Mouse (Mus musculus): ENCODE measurements at regions not wholly inside any gene's neighbourhood (a gene's known extent, or its start where the extent isn't known, plus 50 kb on each side); places are given as distances from the start of the nearest gene placed in this dataset.
A peak's percentile ranks its signal among the peaks of the same experiment; 100 is the strongest.

DNA sequence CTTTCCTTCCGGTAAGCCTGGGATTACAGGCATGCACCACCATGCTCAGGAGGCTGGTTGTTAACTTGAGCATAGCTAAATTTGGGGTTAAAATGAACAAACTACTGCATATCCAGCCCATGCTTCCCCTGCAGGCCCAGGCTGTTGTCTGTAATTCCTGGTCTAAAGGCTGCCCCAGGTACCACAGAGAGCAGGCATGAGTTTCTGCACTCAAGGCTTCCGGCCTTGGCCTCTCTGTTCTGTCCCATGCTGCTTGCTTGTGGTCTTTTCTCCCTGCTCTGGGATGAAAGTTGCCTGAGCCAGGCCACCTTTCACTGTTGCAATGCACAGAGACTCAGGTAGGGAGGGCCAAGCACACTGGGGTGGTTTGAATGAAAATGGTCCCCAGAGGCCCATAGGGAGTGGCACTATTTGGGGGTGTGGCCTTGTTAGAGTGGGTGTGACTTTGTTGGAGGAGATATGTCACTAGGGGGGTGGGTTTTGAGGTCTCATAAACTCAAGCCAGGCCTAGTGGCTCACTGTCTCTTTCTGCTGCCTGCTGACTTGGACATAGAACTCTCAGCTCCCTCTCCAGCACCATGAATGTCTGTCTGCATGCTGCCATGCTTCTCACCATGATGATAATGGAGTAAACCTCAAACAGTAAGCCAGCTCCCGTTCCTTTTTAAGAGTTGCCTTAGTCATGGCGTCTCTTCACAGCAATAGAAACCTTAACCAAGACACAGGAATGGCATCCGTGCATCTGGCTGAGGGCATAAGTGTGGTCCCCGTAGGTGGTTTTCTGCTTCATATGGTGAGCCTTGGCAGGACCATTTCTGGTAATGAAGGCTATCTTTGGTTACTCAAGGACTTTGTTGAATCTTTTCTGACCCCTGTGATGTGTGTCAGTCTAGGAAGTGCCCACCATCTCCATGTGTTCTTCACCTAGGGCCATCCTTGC lies 86.7 kb upstream of the Zfp366 start:
- no peak for DNase-seq (ENCODE audit: low spot score in 2 of 2)

DNA sequence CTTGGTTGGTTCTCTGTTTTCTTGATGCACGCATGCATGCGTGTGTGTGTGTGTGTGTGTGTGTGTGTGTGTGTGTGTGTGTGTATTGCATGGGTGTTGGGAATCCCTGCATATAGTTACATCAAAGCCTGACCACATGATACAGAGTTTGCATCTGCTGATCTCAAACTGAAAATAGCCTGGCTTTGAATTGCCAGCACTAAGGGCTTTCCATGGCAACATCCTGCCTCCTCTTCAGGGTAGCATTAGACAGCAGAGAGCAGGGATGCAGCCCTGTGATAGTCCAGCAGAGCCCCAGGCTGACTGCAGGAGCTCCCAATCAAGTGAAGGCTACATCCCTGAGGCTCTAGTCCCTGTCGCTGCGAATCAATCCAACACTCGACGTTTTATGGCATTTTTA lies 87.8 kb upstream of the Zfp366 start:
- no peak for DNase-seq (ENCODE audit: low spot score in 2 of 2)

DNA sequence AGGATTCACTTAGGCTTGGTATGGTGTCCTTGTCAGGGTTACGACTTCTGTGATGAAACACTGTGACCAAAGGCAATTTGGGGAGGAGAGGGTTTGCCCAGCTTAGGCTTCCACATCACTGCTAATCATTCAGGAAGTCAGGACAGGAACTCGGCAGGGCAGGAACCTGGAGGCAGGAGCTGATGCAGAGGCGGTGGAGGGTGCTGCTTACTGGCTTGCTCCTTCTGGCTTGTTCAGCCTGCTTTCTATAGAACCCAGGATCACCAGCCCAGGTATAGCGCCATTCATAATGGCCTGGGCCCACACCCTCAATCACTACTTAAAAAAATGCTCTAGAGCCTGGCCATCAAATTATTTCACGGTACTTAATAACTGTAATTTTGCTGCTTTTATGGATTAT lies 89.6 kb upstream of the Zfp366 start:
- DNase-seq (ENCODE audit: low spot score in 2 of 2): no peak

DNA sequence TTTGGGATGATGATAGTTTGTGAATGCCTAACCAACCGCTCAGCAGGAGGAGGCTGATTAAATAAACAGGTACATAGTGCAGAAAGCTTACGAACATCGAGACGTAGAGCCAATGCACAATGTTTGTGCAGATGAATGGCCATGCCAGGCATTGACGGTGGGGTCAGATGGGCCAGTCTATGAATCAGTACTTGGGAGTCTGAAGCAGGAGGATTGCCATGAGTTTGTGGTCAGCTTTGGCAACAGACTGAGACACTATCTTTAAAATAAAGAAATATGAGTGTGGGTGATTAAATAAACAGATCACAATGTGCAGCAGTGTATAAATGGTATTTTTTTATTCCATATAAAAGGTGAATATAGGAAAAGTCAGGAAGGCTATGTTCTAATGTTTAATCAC lies 90.4 kb upstream of the Zfp366 start:
- no peak for DNase-seq (ENCODE audit: low spot score in 2 of 2)

DNA sequence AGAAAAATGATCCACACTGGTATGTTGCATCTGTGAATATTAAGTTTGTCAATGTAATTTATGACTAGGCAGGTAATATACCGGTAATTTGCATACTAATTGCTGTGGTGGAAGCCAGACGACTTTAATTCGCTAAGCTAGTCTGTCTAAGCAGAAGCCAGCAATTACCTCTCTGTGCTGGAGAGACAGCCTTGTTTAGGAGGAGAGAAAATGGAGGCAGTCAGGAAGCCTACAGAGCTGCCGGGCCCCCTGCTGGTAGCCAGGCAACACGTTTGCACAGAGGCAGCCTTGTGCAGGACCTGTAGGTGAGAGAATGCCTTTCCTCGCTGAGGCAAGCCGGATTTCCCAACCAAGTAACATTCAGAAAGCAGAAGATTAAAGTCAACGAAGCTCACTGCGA lies 91.4 kb upstream of the Zfp366 start:
- peak; percentile 24 to 63 for DNase-seq (ENCODE audit: low spot score in 2 of 2)

DNA sequence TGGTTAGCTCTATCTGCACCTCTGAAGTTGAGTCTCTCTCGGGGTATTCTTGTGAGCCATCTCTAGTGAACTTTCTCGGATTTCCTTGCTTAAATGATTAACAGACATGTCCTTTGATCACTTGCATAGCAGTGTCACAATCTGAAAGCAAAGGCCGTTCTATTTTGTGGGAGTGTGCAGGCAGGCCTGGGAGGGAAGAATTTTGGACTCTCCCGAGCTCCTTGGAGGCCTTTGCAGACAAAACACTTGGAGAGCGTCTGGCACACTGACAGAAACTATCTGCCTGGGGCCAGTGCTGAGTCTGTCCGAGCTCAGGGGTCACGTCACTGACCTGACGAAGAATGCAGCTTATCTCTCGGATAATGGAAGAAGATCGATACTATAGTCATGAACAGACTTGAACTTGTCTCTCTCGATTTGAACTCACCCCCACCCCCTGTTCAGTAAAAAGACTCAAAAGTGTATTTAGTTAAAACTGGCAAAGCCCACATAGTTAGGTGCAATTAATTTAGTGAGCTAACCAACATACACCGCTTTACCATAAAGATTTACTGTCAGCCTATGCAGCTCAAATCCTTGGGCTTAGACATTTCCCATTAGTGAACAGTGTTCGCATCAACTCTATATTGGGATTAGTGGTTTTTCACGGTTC lies 92.2 kb upstream of the Zfp366 start:
- no peak for DNase-seq (ENCODE audit: low spot score in 2 of 2)

DNA sequence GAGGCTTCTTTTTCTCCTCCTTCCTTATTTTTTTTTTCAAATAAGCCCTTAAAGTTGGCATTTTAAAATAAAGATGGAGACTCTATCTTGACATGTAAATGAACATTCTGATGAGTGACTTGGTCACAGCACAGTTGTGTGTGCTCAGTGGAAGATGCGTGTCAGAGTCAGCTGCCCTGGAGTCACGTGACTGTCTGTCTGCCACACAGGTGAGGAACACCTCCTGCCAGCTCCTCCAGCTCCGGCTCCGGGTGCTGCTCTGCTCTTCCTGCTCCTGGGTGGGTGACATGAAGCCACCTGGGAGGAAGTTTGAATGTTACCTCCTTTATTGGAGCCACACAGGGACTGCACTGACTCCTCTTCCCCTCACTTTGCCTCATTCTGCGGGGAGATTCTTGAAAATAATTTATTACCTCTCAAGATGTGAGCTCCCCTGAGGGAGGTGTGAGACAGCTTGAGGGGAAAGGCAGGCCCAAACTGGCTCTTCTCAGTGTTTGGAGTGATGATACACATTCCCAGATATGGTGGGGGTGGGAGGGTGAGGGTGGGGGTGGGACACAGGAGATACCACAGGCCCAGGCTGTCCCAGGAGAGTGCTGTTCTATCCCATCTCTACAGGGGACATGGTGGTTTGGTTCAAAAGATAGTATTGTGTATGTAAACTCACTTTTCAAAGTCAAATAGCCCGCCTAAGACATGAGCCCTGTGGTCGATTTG lies 92.9 kb upstream of the Zfp366 start:
- DNase-seq (ENCODE audit: low spot score in 2 of 2): no peak

DNA sequence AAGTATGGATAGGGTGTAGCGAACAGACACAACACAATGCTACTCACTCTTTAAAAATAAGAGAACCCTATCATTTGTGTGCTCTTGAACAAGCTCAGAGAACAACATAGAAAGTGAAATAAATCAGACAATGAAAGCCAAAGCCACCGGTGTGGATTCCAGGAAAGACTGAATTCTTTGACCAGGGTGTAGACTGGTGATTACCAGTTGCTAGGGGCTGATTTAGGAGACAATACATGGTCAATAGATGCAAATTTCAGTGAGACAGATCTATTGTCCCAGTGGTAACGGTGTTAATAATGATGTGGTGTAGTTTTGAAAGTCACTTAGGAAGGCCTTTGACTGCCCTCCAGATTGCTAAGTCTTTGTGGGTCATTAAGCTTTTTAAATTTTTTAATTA lies 94.3 kb upstream of the Zfp366 start:
- no peak for DNase-seq (ENCODE audit: low spot score in 2 of 2)

DNA sequence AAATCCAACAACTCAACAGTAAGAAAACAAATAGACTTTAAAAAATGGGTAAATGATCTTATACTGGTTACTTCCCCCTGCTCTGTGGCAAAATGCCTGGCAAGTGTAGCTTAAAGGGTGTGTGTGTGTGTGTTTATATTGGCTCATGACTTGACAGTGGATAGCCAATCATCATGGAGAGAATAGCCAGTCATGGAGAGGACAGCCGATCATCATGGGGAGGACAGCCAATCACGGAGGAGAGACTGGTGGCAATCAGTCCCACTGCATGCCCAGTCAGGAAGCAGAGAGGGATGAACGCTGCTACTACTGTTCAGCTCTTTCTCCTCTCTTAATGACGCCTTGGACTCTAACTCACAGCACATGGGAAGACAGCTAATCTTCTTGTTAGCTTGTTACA lies 96.3 kb upstream of the Zfp366 start:
- no peak for DNase-seq (ENCODE audit: low spot score in 2 of 2)

DNA sequence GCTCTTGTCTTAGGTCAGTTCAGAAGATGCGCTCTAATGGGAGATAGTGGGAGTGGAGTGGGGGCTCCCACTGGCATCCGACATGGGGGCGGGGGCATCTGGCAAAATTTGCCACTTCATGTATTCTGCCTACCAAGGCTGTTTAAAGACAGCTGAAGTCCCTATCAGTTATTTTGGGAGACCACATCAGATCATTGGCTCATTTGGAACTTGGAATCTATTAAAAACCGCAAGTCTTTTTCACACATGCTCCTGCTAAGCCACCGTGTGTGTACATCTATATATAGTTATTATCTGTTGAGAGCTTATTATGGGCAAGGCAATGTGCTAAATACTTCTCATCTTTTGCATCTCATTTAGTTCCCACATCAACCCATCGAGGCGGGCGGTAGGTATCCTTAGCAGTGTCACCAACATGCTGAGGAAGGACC lies 95.0 kb upstream of the 1700024P04Rik start:
- DNase-seq (ENCODE audit: low spot score in 2 of 2): no peak

DNA sequence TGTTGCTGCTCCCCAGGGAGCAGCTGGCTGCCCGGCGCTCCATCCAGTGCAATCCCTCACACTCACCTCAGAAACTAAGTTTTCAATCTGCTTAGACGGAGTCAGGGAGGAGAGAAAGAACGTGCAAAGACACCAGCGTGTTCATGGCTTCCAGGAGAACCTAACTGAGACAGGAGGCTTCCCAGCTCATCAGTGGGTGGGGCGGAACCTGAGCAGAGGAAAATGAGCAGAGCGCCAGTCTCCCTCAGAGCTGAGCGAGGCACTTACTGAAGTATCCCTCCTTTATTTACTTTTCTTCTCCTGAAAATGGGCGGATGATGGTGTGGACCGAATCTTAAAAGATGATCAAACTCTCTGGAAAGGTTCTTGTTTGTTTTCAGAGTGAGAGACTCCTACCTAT lies 94.3 kb upstream of the 1700024P04Rik start:
- DNase-seq (ENCODE audit: low spot score in 2 of 2): no peak

DNA sequence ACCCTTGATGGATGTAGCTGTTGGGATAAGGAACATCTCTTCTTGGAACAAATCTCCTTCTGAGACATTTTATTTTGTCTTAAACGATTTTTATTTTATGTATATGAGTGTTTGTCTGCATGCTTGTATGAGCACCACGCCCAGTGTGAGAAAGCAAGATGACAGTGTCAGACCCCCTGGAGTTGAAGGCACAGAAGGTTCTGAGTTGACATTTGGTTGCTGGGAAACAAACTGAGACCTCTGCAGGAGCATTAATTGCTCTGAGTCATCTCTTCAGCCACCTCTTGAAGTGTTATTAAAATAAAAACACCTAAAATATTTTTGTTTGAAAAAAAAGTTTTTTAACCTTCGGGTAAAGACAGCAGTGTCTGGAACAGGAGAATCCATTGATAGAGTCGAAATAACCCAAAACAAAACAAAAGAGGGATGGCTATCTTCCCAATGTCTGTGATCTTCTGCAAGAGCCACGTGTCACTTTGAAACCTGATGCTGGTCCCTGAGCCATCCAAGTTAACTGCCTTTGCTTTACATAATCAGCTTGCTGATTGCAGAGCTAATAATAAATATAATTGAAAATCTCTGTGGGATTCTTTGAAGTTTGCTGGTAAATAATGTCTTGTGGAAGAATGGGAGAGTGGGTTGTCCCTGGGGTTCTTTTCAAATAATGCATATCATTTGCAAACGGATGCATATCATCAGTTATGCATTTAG lies 92.8 kb upstream of the 1700024P04Rik start:
- DNase-seq (ENCODE audit: low spot score in 2 of 2): no peak

DNA sequence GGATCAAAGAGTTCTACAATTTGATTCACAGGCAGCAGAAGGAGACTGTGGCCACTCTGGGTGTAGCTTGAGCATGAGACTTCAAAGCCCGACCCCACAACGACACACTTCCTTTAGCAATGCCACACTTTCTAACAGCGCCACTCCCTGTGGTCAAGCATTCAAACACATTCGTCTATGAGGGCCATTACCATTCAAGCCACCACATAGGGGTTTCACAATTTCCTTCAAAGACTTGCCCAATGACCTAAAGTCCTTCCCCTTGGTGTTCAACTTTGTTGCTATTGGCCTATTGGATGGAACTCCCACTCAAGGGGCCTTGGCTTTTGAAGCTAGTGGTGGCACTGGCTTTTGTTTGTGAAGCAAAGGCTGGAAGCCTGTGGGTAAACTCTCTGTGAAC lies 91.1 kb upstream of the 1700024P04Rik start:
- DNase-seq (ENCODE audit: low spot score in 2 of 2): no peak

DNA sequence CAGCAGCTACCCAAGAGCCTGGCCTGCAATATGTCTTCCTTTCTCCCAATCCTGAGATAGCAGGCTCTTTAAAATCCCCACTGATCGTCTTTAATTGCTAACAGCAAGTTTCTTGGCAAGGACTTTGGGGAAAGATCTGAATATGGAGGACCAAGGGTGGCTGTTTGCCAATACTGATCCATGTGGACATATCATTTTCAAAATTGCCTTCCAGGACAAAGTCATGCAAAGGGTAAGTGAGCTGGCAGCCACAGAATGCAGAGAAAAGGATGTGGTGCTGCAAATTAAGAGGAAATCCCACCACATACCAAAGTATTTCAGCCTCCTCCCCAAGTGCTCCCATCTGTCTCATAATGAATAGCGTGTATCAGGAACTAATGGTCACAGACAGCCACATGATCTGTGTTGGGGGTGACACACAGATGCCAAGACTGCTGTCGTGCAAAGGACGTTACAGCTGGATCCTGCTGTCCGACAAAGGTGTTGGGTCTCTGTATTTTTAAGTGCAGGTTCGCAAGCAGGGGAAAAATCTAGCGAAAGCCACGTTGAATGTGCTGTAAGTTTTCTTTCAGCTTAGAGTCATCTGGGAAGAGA lies 87.6 kb upstream of the 1700024P04Rik start:
- DNase-seq (ENCODE audit: low spot score in 2 of 2): no peak

DNA sequence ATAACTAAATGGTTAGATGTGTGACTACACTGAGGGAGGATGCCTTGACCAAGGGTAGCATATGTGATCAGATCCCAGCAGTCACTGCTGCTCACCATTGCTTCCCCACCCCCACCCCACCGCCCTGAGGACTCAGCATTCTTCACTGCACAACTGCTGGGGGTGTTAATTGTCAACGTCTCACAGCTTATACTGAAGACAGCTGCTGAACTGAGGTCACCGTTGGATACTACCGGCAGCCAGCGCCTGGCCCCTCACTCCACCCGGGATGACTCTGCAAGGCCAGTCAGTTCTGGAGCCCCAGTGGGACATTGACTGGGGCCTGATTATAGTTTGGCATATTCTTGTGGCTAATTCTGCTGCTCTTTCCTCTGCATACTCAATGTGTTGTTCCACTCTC lies 87.0 kb upstream of the 1700024P04Rik start:
- no peak for DNase-seq (ENCODE audit: low spot score in 2 of 2)

DNA sequence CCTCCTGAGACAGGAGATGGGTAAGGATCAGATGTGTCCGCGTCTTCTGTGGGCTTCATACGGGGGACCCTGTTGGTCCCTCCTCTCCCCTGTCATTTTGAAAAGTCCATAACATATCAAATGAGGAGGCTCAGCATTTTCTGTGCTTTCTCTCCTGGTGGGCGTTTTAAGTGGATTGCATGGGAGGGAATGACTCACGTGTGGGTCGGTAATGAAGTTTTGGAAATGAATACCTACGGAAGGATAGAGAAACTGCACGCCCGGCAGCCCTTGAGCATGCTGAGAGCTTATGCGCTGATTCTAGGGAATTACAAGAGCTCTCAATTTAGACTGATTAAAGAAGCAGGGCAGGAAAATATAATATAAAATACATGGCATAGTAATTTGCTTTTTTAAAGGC lies 85.4 kb upstream of the 1700024P04Rik start:
- DNase-seq (ENCODE audit: low spot score in 2 of 2): no peak

DNA sequence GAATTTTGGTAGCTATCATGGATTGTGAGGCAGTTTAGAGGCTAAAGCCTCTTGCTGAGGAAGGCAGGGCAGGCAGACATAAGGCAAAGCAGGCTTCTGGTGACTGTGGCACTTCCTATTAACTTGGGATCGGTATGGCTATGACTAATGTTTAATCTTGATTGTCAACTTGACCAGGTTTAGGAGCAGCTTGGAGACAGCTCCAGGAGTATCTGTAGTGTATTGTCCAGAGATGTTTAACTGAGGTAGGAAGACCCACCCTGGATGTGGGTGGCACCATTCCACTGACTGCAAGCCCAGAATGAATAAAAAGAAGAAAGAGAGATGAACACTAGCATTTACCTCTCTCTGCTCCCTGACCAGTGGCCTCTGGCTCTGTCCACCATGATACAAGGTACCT lies 83.1 kb upstream of the 1700024P04Rik start:
- no peak for DNase-seq (ENCODE audit: low spot score in 2 of 2)

DNA sequence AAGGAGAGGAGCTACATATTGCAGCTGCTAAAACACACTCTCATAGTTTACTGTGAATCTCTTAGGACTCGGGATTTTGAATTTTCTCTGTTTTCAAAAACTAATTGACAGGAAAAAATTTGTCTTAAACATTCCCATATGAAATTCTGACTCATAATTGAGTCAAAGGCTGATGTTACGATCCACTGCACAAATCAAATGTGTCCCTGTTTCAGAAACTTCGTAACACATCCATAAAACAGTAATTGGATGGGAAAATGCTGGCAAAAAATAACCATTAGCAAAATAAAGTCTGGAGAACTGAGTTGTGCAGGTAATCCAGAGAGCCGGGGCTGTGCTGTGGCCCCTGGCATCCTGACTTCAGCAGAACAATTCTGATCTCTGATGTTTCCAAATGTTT lies 79.1 kb upstream of the 1700024P04Rik start:
- DNase-seq (ENCODE audit: low spot score in 2 of 2): no peak

DNA sequence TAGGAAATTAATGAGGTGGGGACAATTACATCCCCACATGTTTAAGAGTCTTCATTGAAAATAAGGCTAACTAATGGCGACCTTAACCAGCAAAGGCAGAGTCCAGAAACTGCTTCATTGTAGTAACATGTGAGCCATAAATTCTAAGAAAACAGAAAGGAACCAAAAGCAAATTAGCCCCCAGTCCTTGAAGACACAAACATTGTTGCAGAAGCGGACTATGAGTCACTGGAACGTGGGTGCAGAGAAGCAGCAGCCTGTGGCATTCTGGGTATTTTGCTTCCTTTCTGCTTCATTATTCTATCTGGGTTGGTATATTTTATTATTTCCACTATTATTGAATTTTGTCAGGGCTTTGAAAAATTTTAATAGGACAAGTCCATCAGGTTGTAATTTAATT lies 78.6 kb upstream of the 1700024P04Rik start:
- DNase-seq (ENCODE audit: low spot score in 2 of 2): no peak

DNA sequence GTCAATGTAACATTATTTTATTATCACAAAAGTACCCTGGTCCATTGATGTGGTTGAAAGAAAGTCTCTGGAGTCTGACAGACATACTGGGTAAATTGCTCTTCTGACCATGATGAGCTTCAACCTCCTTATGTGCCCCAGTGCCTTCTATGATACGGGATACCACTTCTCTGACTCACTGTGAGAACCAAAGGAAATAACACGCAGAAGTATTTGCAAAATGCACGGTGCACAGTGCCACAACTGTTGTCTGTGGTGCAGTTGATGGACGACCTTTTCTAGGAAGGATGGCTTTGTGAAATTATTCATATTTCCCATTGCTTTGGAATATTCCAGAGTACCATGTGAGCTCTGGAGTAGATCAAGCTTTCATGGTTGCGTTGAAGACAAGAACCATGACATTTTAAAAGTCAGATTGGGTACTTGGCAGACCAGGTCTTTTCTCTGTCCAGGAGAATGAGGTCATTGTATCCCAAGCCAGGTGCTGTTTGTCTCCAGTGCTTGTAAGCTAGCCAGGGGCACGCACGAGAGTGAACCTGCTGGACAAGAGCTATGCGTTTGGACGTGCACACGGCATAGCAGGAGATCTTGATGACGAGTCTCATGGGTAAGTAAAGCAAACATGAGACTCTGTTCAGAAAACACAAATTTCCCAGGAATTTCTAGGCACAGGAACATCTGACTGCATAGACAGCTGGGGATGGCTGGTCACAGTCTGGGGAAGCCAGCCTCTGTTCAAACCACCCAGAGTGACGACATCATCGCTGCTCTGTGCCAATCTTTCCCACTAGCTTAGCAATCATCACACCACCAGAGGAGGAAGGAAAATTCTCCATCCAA lies 74.0 kb upstream of the 1700024P04Rik start:
- DNase-seq (ENCODE audit: low spot score in 2 of 2): no peak

DNA sequence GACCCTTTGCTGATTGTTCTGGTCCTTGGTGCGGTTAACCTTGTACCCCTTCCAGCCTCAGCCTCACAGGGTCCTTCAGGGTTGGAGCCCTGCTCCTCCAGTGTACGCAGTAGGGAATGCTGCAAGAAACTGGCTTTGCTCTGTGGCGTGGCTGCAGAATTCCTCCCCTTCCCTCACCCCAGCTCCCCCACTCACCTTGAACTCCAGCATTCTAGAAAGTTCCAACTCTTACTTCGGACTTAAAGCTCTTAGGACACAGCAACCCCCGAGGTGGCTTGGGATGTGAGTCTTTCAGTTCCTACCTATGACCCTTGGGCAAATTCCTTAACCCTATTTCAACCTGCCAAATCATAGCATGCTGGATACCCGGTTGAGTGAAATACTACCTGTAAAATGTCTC lies 73.3 kb upstream of the 1700024P04Rik start:
- no peak for DNase-seq (ENCODE audit: low spot score in 2 of 2)
